Mouse (Mus musculus): ENCODE data around the gene Ube2q1. TPM values are rescaled to one million over a fixed set of nuclear protein-coding genes. Genes with fewer than 3 reads are reported as not detected.
A peak's percentile ranks its signal among the peaks of the same experiment; 100 is the strongest.

Gene Ube2q1
- polyA plus RNA-seq, 1 experiment from 2014 or later, result 7.2 TPM

DNA sequence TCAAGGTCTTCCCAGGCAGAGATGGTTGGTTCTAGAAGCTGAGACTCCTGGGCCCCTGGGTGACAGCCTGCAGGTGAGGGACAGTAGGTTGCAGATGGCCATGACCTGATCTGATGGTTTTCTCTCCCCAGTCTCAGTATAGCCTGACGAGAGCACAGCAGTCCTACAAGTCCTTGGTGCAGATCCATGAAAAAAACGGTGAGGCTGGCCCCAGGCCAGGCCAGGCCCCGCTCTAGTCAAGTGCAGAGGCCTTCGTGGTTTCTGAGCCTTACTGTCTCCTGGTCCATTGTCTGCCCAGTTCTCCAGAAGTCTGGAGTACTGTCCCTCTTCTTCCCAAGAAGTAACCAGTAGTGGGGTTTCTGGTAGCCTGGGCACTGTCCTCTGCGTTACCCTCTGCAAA, 8.2 kb downstream of the Ube2q1 start:
- Histone ChIP-seq H3K9me3 (replicated peaks; ENCODE audit: control insufficient read depth, low read length) (no peaks in the 10 kb centered on the region), H3K9ac (ENCODE audit: low read length) (no peak overlapping the region), H3K27ac (ENCODE audit: low read length) (no peak overlapping the region), H3K4me3 (ENCODE audit: low read length) (no peak overlapping the region), H3K4me1 (ENCODE audit: control insufficient read depth, insufficient read depth, low read length) (peaks cover 9% of the 10 kb centered on the region), H3K27me3 (ENCODE audit: control insufficient read depth, insufficient read depth, low read length) (no peaks in the 10 kb centered on the region; the same call in 1 of the 2 replicates), H3K36me3 (ENCODE audit: control insufficient read depth, insufficient read depth) (peaks cover 56% of the 10 kb centered on the region), H3K4me2 (ENCODE audit: low read depth, low read length) (no peak overlapping the region)
- ATAC-seq (replicated peaks; ENCODE audit: extremely low read depth, insufficient read depth, low FRiP score), result no peak
- 58% methylated on average over 5 of the region's 5 CpGs for WGBS

DNA sequence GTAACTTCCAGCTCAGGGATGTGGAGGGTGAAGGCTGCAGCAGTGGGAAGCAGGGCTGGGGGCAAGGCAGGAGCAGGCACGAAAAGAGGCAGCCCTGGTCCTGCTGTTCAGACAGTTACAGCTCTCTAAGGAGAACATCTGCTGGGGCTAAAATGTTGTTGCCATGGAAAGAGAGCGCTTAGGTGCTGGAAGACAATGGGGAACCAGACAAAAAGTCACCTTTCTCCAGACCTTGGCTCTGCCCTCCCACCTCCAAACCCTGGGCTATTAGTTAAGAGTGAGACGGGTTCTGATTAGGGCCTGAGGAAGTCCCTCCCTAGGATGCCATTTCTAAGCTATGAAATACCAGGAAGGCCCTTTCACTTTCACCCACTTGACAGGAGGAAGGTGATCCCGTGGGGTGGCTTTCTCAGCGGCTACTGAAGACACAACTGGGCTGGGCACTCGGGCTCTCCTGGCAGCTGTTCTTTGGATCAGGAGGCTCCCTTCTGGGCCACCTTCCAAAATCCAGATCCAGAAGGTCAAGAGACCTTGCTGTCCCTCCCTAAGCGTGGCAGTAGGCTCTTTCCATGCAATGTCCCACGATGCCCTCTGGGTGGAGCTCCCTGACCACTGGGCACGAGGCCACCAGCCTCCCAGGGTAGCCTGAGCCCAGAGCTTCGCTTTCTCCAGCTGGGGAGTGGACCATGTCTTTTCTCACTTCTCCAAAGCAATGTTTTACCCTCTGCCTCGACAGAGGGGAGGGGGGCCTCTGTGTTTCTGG, 11.8 kb downstream of the Ube2q1 start:
- Histone ChIP-seq H3K27me3 (ENCODE audit: control insufficient read depth, insufficient read depth, low read length) (no peaks in the 10 kb centered on the region; the same call in 1 of the 2 replicates), H3K9ac (ENCODE audit: low read length) (peak overlapping the region; percentile 69), H3K4me2 (ENCODE audit: low read depth, low read length) (peak overlapping the region; percentile 58), H3K27ac (ENCODE audit: low read length) (peak overlapping the region; percentile 55; the same call in 1 of the 2 replicates), H3K4me3 (ENCODE audit: low read length) (peak overlapping the region; percentile 30; the same call in 1 of the 2 replicates), H3K9me3 (replicated peaks; ENCODE audit: control insufficient read depth, low read length) (no peaks in the 10 kb centered on the region), H3K36me3 (ENCODE audit: control insufficient read depth, insufficient read depth) (peaks cover 26% of the 10 kb centered on the region), H3K4me1 (ENCODE audit: control insufficient read depth, insufficient read depth, low read length) (peaks cover 9% of the 10 kb centered on the region)
- 11% methylated on average over 11 of the region's 11 CpGs for whole genome bisulfite sequencing
- peak; percentile 81 for ATAC-seq (replicated peaks; ENCODE audit: extremely low read depth, insufficient read depth, low FRiP score)

DNA sequence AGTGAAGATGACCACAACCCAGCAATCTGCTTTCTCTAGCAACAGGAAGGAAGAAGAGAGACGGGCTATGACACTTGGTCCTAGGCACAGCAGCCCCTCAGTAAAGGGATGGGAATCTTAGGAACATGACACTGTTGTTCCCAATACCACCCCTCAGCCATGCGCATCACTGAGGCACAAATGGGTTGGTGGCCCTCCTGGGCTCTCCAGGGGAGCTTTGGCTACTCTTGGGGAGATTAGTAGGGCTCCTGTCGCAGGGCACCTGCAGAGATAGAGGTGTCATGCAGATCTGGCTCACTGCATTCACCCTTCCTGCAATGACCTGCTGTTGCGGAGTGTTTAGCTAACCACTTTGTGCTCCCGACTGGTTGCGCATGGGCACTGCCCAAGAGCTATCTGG, 12.9 kb downstream of the Ube2q1 start:
- no peak for ATAC-seq (replicated peaks; ENCODE audit: extremely low read depth, insufficient read depth, low FRiP score)
- H3K4me1 ChIP-seq (ENCODE audit: control insufficient read depth, insufficient read depth, low read length), result peaks cover 9% of the 10 kb centered on the region
- H3K4me2 ChIP-seq (ENCODE audit: low read depth, low read length), result no peak overlapping the region
- peaks cover 16% of the 10 kb centered on the region for H3K36me3 ChIP-seq (ENCODE audit: control insufficient read depth, insufficient read depth)
- no peaks in the 10 kb centered on the region; the same call in 1 of the 2 replicates for H3K27me3 ChIP-seq (ENCODE audit: control insufficient read depth, insufficient read depth, low read length)
- no peak overlapping the region for H3K27ac ChIP-seq (ENCODE audit: low read length)
- H3K9ac ChIP-seq (ENCODE audit: low read length), result no peak overlapping the region
- no peak overlapping the region for H3K4me3 ChIP-seq (ENCODE audit: low read length)
- H3K9me3 ChIP-seq (replicated peaks; ENCODE audit: control insufficient read depth, low read length), result no peaks in the 10 kb centered on the region
- 77% methylated on average over 6 of the region's 6 CpGs for WGBS

DNA sequence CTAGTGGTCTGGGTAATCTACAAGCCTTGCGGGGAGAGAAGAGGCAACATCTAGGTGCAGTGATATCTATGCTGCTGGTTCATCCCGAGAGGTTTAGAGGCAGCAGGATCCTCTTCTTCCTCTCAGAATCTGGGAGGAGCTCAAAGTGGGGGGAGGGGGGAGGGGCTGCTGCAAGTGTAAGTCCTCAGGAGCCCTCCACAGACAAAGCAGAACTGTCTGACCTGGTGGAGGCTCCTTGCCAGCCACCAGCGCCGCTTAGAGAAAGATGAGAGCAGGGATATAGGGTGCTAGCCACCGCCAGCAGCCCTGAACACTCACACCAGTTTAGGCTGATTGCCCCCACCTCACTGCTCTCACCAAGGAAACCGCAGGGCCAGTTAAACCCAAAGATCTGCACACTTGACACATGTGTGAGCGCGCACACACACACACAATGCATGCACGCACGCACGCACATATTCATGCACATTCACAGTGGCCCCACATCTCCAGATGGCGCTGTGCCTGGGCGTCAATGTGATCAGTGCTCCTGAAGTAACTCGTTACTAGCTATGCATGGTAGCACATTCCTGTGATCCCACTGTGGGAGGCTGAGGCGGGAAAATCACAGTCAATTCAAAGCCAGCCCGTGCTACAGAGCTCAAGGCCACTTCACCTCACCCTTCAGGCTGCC, 15.4 kb downstream of the Ube2q1 start:
- Histone ChIP-seq H3K4me3 (ENCODE audit: low read length) (no peak overlapping the region), H3K36me3 (ENCODE audit: control insufficient read depth, insufficient read depth) (no peaks in the 10 kb centered on the region), H3K27me3 (ENCODE audit: control insufficient read depth, insufficient read depth, low read length) (no peaks in the 10 kb centered on the region; the same call in 1 of the 2 replicates), H3K4me1 (ENCODE audit: control insufficient read depth, insufficient read depth, low read length) (peaks cover 9% of the 10 kb centered on the region), H3K9ac (ENCODE audit: low read length) (no peak overlapping the region), H3K9me3 (replicated peaks; ENCODE audit: control insufficient read depth, low read length) (no peaks in the 10 kb centered on the region), H3K4me2 (ENCODE audit: low read depth, low read length) (no peak overlapping the region), H3K27ac (ENCODE audit: low read length) (no peak overlapping the region)
- ATAC-seq (replicated peaks; ENCODE audit: extremely low read depth, insufficient read depth, low FRiP score), result no peak
- WGBS, result 70% methylated on average over 16 of the region's 16 CpGs

DNA sequence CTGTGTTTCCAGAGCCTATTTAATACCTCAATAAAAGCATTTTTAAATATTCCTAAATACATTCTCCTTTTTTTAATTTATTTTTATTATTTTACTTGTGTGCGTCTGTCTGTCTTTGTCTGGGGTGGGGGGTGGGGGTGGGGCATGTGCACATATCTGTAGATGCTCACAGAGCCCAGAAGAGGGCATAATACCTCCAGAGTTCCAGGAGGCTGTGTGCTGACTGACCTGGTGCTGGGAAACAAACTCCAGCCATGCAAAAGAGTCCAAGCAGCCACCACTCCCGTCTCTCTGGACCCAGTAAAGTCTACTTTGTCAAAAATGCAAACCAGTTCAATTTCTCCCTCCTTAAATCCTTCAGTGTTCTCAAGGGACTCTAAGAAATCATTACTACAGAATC, 21.2 kb downstream of the Ube2q1 start:
- Histone ChIP-seq H3K4me1 (ENCODE audit: control insufficient read depth, insufficient read depth, low read length) (peaks cover 2% of the 10 kb centered on the region; the same call in 1 of the 2 replicates), H3K4me3 (ENCODE audit: low read length) (no peak overlapping the region), H3K36me3 (ENCODE audit: control insufficient read depth, insufficient read depth) (no peaks in the 10 kb centered on the region), H3K4me2 (ENCODE audit: low read depth, low read length) (no peak overlapping the region), H3K27me3 (ENCODE audit: control insufficient read depth, insufficient read depth, low read length) (no peaks in the 10 kb centered on the region), H3K9me3 (replicated peaks; ENCODE audit: control insufficient read depth, low read length) (no peaks in the 10 kb centered on the region), H3K9ac (ENCODE audit: low read length) (no peak overlapping the region), H3K27ac (ENCODE audit: low read length) (no peak overlapping the region)
- ATAC-seq (replicated peaks; ENCODE audit: extremely low read depth, insufficient read depth, low FRiP score), result no peak
- WGBS, result 65% methylated on average over 2 of the region's 2 CpGs

DNA sequence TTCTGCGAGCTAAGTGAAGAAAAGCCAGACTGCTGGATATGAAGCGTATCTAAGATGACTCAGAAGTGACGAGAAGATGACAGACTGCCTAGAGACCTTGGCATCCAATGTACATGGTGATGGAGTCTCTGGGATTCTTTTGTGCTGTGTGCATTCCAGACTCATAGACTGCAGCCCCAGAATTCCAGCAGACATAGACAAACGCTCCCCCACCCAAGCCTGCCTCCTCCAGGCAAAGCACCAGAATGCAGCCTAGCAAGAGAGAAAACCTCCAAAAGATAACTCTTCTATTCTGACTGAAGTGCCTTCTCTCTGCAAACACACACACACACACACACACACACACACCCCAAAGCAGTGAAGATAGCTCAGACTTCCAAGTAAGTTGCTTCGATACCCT, 22.3 kb downstream of the Ube2q1 start:
- H3K9ac ChIP-seq (ENCODE audit: low read length), result no peak overlapping the region
- WGBS, result 53% methylated on average over 5 of the region's 5 CpGs
- H3K9me3 ChIP-seq (replicated peaks; ENCODE audit: control insufficient read depth, low read length), result no peaks in the 10 kb centered on the region
- H3K4me1 ChIP-seq (ENCODE audit: control insufficient read depth, insufficient read depth, low read length), result peaks cover 3% of the 10 kb centered on the region; the same call in 1 of the 2 replicates
- H3K27me3 ChIP-seq (ENCODE audit: control insufficient read depth, insufficient read depth, low read length), result no peaks in the 10 kb centered on the region
- no peaks in the 10 kb centered on the region for H3K36me3 ChIP-seq (ENCODE audit: control insufficient read depth, insufficient read depth)
- no peak overlapping the region for H3K4me2 ChIP-seq (ENCODE audit: low read depth, low read length)
- H3K4me3 ChIP-seq (ENCODE audit: low read length), result no peak overlapping the region
- H3K27ac ChIP-seq (ENCODE audit: low read length), result no peak overlapping the region
- no peak for ATAC-seq (replicated peaks; ENCODE audit: extremely low read depth, insufficient read depth, low FRiP score)

DNA sequence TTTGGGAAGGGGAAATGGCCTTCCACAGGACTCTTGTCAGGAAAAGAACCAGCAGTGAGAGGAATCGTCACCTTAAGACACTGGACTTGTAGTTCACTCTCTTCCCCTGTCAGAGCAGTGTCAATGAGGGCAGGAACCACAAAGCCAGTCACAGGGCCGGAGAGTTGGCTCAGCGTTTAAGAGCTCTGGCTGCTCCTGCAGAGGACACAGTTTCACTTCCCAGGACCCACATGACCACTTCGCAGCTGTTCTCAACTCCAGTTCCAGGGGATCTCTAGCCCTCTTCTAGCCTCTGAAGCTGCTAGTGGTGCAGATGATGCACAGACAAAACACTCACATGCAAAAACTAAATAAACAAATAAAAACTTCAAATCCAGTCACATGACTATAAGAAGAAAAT, 22.9 kb downstream of the Ube2q1 start:
- no peaks in the 10 kb centered on the region for H3K36me3 ChIP-seq (ENCODE audit: control insufficient read depth, insufficient read depth)
- H3K9ac ChIP-seq (ENCODE audit: low read length), result no peak overlapping the region
- H3K9me3 ChIP-seq (replicated peaks; ENCODE audit: control insufficient read depth, low read length), result no peaks in the 10 kb centered on the region
- H3K4me2 ChIP-seq (ENCODE audit: low read depth, low read length), result no peak overlapping the region
- no peaks in the 10 kb centered on the region for H3K27me3 ChIP-seq (ENCODE audit: control insufficient read depth, insufficient read depth, low read length)
- H3K27ac ChIP-seq (ENCODE audit: low read length), result no peak overlapping the region
- 24% methylated on average over 4 of the region's 4 CpGs for WGBS
- no peak overlapping the region for H3K4me3 ChIP-seq (ENCODE audit: low read length)
- no peak for ATAC-seq (replicated peaks; ENCODE audit: extremely low read depth, insufficient read depth, low FRiP score)
- peaks cover 3% of the 10 kb centered on the region; the same call in 1 of the 2 replicates for H3K4me1 ChIP-seq (ENCODE audit: control insufficient read depth, insufficient read depth, low read length)

DNA sequence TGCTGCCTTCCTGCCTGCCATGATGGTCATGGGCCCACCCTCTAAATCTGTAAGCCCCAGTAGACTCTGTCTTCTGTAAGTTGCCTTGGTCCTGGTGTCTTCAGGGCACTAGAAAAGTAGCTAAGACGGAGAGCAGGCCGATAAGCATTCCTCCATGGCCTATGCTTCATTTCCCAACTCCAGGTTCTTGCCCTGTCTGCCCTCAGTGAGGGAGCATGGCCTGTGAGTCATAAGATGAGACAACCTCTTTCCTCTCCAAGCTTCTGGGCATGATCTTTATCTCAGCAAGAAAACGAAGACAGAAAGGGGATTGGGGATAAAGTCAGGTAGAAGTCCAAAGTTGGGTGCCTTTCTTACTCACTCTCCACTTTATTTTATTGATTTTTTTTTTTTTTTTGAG, 25.1 kb downstream of the Ube2q1 start:
- no peak overlapping the region for H3K27ac ChIP-seq (ENCODE audit: low read length)
- H3K4me2 ChIP-seq (ENCODE audit: low read depth, low read length), result no peak overlapping the region
- ATAC-seq (replicated peaks; ENCODE audit: extremely low read depth, insufficient read depth, low FRiP score), result no peak
- H3K4me1 ChIP-seq (ENCODE audit: control insufficient read depth, insufficient read depth, low read length), result peaks cover 3% of the 10 kb centered on the region; the same call in 1 of the 2 replicates
- H3K9me3 ChIP-seq (replicated peaks; ENCODE audit: control insufficient read depth, low read length), result no peaks in the 10 kb centered on the region
- WGBS, result 82% methylated on average over 3 of the region's 3 CpGs
- H3K4me3 ChIP-seq (ENCODE audit: low read length), result no peak overlapping the region
- no peaks in the 10 kb centered on the region for H3K36me3 ChIP-seq (ENCODE audit: control insufficient read depth, insufficient read depth)
- H3K9ac ChIP-seq (ENCODE audit: low read length), result no peak overlapping the region
- no peaks in the 10 kb centered on the region for H3K27me3 ChIP-seq (ENCODE audit: control insufficient read depth, insufficient read depth, low read length)

DNA sequence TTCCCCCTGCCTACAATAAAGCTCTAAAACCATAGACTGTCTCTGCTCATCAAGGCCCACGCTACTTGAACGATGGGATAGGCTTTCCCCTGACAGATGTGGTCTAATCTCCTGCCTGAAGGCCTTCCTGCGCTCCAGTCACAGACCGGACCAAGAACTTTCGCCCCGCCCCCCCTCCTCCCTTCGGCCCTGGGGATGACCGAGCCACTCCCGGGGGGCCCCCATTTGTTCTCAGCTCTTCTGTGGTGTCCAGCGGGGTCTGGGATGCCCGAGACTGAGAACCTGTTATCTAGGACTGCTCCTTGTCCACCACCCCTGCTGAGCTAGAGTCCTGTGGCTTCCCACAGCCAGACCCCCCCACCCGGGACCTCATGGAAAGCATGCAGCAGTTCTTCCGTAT, 26.1 kb downstream of the Ube2q1 start:
- Histone ChIP-seq H3K36me3 (ENCODE audit: control insufficient read depth, insufficient read depth) (no peaks in the 10 kb centered on the region), H3K4me2 (ENCODE audit: low read depth, low read length) (peak overlapping the region; percentile 61), H3K9ac (ENCODE audit: low read length) (peak overlapping the region; percentile 46; the same call in 1 of the 2 replicates), H3K4me1 (ENCODE audit: control insufficient read depth, insufficient read depth, low read length) (peaks cover 3% of the 10 kb centered on the region; the same call in 1 of the 2 replicates), H3K4me3 (ENCODE audit: low read length) (peak overlapping the region; percentile 30), H3K9me3 (replicated peaks; ENCODE audit: control insufficient read depth, low read length) (no peaks in the 10 kb centered on the region), H3K27ac (ENCODE audit: low read length) (no peak overlapping the region; the same call in 1 of the 2 replicates), H3K27me3 (ENCODE audit: control insufficient read depth, insufficient read depth, low read length) (no peaks in the 10 kb centered on the region)
- WGBS, result 15% methylated on average over 13 of the region's 13 CpGs
- no peak for ATAC-seq (replicated peaks; ENCODE audit: extremely low read depth, insufficient read depth, low FRiP score)
